Mouse (Mus musculus) ES-Bruce4 (cell line): ENCODE results near the gene Mboat2. TPM values are rescaled to one million over a fixed set of nuclear protein-coding genes. Genes with fewer than 3 reads are reported as not detected.

Experiments
- H3K27ac ChIP-seq: 2 replicates; pipeline ENCODE4 v1.5.1; 2012; ENCODE audit warnings: low read length, inconsistent platforms; ENCODE audit not compliant: insufficient read depth
- H3K27me3 ChIP-seq: 2 replicates; pipeline ENCODE4 v1.6.1; 2012; ENCODE audit warnings: mild to moderate bottlenecking, low read length, inconsistent platforms; ENCODE audit not compliant: control insufficient read depth, poor library complexity, insufficient read depth, severe bottlenecking
- H3K36me3 ChIP-seq: 2 replicates; pipeline ENCODE4 v1.6.1; 2012; ENCODE audit warnings: inconsistent platforms, mild to moderate bottlenecking, low read length, moderate library complexity; ENCODE audit not compliant: control insufficient read depth, poor library complexity, insufficient read depth, severe bottlenecking
- H3K4me1 ChIP-seq: one replicate; pipeline ENCODE4 v1.8.1; 2011; ENCODE audit warnings: low read length; ENCODE audit not compliant: control insufficient read depth, insufficient read depth
- H3K4me3 ChIP-seq: 2 replicates; pipeline ENCODE4 v1.5.1; 2011; ENCODE audit warnings: low read depth, mild to moderate bottlenecking, low read length
- H3K9ac ChIP-seq: 2 replicates; pipeline ENCODE4 v1.6.1; 2012; ENCODE audit warnings: low read depth, mild to moderate bottlenecking, inconsistent platforms; ENCODE audit not compliant: poor library complexity, severe bottlenecking
- H3K9me3 ChIP-seq: replicated peaks from 2 replicates; pipeline ENCODE4 v1.6.1; 2012; ENCODE audit warnings: mild to moderate bottlenecking, low read length, inconsistent platforms; ENCODE audit not compliant: control insufficient read depth, poor library complexity, insufficient read depth, severe bottlenecking
- CTCF ChIP-seq: IDR thresholded peaks from one replicate; pipeline ENCODE4 v1.8.1; 2011; ENCODE audit warnings: low read depth, low read length
- EP300 ChIP-seq: IDR thresholded peaks from 2 replicates; pipeline ENCODE4 v1.6.1; 2011; ENCODE audit warnings: low read depth, low read length; ENCODE audit not compliant: insufficient read depth
- POLR2A ChIP-seq: IDR thresholded peaks from one replicate; pipeline ENCODE4 v1.8.1; 2011; ENCODE audit warnings: low read length; ENCODE audit not compliant: insufficient read depth
- polyA plus RNA-seq: library from polyadenylated mRNA; stranded (reverse); fragments of >200 nt; gene quantifications from 2 replicates; pipeline ENCODE4 v1.2.4, GENCODE M21; 2011; ENCODE audit warnings: low read depth; ENCODE audit not compliant: missing spikeins, insufficient read depth, insufficient read length

Mboat2 gene
- polyA plus RNA-seq, 1 experiment, result 20.1 TPM

GRCm38 (mm10) chr12:24972371-24973350, 142.0 kb downstream of the Mboat2 start:
- Histone ChIP-seq H3K4me1 (no peaks in the 10 kb centered on the region), H3K9me3 (no peaks in the 10 kb centered on the region), H3K27ac (no peak overlapping the region), H3K36me3 (no peaks in the 10 kb centered on the region), H3K4me3 (no peak overlapping the region), H3K9ac (no peak overlapping the region), H3K27me3 (no peaks in the 10 kb centered on the region)
- no peak for TF ChIP-seq CTCF
- no peak for TF ChIP-seq EP300
- no peak for TF ChIP-seq POLR2A

GRCm38 (mm10) chr12:24973586-24973985, 142.9 kb downstream of the Mboat2 start:
- Histone ChIP-seq H3K27ac (no peak overlapping the region), H3K4me3 (no peak overlapping the region), H3K9ac (no peak overlapping the region), H3K27me3 (no peaks in the 10 kb centered on the region), H3K4me1 (no peaks in the 10 kb centered on the region), H3K9me3 (no peaks in the 10 kb centered on the region), H3K36me3 (no peaks in the 10 kb centered on the region)
- TF ChIP-seq POLR2A, result no peak
- no peak for TF ChIP-seq CTCF
- no peak for TF ChIP-seq EP300

- 0 out of 2 replicates have a peak, but pooled peaks have one; percentile 29 for TF ChIP-seq EP300
- TF ChIP-seq POLR2A, result peak; percentile 58
- TF ChIP-seq CTCF, result no peak
- no peaks in the 10 kb centered on the region for H3K27me3 ChIP-seq
These were observed 143.9 kb downstream of the Mboat2 start, which contains the start of gene Kidins220 for GRCm38 (mm10) chr12:24974446-24975114. TSS of gene Kidins220 (plus strand) at chr12:24974925.

GRCm38 (mm10) chr12:24975115-24975733, 144.5 kb downstream of the Mboat2 start:
- Histone ChIP-seq H3K9me3 (no peaks in the 10 kb centered on the region), H3K9ac (peak overlapping the region; percentile 57), H3K4me3 (peak overlapping the region; percentile 84), H3K27ac (no peak overlapping the region), H3K36me3 (no peaks in the 10 kb centered on the region), H3K4me1 (no peaks in the 10 kb centered on the region), H3K27me3 (no peaks in the 10 kb centered on the region)
- TF ChIP-seq CTCF (no peak), EP300 (no peak), POLR2A (no peak)

More at GRCm38 (mm10) chr12:24974446-24975114, 143.9 kb downstream of the Mboat2 start, which contains the start of gene Kidins220:
- Histone ChIP-seq H3K36me3 (no peaks in the 10 kb centered on the region), H3K9ac (peak within 1 kb of the TSS; percentile 57), H3K9me3 (no peaks in the 10 kb centered on the region), H3K4me1 (no peaks in the 10 kb centered on the region), H3K27ac (no peak within 1 kb of the TSS), H3K4me3 (peak within 1 kb of the TSS; percentile 84)

GRCm38 (mm10) chr12:24985226-24985625, 154.5 kb downstream of the Mboat2 start:
- TF ChIP-seq POLR2A (no peak), CTCF (no peak), EP300 (no peak)
- H3K4me3 ChIP-seq, result no peak overlapping the region
- H3K27me3 ChIP-seq, result no peaks in the 10 kb centered on the region
- no peak overlapping the region for H3K9ac ChIP-seq
- no peaks in the 10 kb centered on the region for H3K36me3 ChIP-seq
- H3K4me1 ChIP-seq, result no peaks in the 10 kb centered on the region
- H3K27ac ChIP-seq, result no peak overlapping the region
- H3K9me3 ChIP-seq, result no peaks in the 10 kb centered on the region
